Mouse (Mus musculus) left cerebral cortex, adult 9 months (tissue): ENCODE data around the gene Spin2f.
"Not testable (repeated sequence)": the region's sequence is repeated elsewhere in the genome, so short reads cannot be mapped to it uniquely, and the experiment has no call there.

ENCODE experiments used
- DNase-seq, 2 experiments: peaks; one replicate each; pipeline ENCODE4 v3.0.0; 2022; ENCODE audit warnings: low spot score in 2 of 2

Gene Spin2f

DNA sequence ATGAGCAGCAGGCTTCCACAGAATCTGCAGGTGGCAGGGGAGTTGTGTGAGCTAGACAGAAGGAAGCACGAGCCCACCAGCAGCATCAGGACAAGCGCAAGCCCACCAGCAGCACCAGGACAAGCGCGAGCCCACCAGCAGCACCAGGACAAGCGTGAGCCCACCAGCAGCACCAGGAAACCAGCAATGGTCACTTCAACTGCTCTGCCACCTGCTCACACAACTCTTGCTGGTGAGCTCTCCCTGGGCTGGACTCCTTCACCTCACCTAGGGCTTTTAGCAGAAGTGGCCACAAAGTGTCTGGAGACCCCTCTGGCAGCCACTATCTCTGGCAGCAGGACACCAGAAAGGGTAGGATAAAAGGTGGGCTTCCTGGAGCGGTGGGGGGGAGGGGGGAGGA, at the start of gene Spin2f:
Gene Spin2f (plus strand): TSS at position 301 of the 400 bp plus-strand sequence.
- DNase-seq = not testable (repeated sequence)

DNA sequence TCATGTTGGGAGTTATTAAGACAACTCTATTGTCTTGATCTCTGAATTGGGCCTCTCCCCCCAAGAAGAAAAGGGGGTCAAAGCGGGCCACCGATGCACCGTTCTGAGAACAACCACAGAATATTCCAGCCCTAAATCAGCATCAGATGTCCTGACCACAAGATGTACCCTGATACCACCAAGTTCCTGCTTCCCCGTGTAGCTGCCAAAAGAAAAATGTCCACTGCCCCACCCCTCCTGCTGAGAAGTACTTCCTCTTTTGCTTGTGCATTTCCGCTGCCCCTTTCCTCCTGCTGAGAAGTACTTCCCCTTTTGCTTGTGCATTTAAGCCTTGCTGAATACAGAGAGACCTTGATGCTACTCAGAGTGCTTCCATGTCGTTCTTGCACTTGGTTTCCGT, 41.6 kb upstream of the Spin2f start:
- DNase-seq = not testable (repeated sequence)

DNA sequence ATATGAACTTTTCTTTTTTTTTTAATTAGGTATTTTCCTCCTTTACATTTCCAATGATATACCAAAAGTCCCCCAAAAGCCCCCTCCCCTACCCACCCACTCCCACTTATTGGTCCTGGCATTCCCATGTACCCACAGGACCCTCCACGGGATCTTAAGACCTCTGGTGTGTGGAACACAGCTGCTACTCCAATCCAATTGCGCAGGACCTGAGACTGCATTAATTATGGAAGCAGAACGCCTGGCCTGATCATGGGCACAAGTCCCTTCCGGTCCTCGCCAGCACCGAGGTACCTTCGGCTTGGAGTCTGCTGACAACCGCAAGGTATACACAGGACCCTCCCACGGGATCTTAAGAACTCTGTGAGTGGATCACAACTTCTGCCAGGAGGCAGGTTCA, 30.2 kb upstream of the Spin2f start:
- DNase-seq = not testable (repeated sequence)

DNA sequence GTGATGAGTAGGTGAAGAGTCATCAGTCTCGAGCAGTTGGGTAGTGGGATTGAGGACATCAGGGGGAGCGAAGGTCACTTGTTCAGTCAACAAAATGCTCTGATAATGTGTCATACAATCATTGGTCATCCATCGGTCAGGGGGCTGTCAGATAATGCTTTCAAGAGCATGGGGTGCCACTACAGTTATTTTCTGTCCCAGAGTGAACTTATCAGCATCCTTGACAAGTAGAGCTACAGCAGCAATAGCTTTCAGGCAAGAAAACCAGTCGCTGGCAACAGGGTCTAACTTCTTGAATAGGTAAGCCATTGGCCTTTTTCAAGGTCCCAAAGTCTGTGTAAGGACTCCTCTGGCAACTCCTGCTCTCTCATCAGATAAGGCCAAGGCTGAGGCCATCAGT, 18.6 kb upstream of the Spin2f start:
- DNase-seq = not testable (repeated sequence)

DNA sequence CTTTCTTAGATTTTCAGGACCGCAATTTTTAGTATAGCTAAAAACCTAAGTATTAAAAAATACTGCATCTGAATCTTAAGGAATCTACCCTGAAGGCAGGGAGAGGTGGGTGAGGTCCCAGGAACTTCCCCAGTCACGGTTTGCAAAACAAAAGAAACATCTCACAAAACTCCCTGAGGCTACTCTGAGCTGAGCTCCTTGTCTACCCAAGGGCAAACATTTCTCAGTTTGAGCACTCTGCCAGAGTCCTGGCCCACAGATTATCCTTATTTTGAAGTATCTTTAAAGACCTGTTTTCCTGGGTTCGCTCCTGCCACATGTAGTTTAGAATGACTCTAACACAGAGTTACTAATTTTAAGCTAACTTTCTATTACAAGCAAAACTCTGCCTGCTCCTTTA, 11.9 kb upstream of the Spin2f start:
- DNase-seq = not testable (repeated sequence)
